Mouse (Mus musculus): ENCODE results near the gene Dmbt1. TPM values are rescaled to one million over a fixed set of nuclear protein-coding genes. Genes with fewer than 3 reads are reported as not detected.

The Dmbt1 gene
- 0.35 TPM for polyA plus RNA-seq (2017; shearing (Covaris generic))

GRCm38 (mm10) chr7:131031755-131032154 is at the start of gene Dmbt1:
Gene Dmbt1, plus strand, starts transcription at chr7:131032053.

GRCm38 (mm10) chr7:131146214-131146613 is 114.4 kb downstream of the Dmbt1 start, which contains the start of gene 4933402N03Rik:
Gene 4933402N03Rik, minus strand, starts transcription at chr7:131146314.

Other genes starting within 250 kb of the Dmbt1 start
- 45.2 TPM for gene Plekha1, start 166.3 kb upstream of the Dmbt1 start, polyA plus RNA-seq (2017; shearing (Covaris generic))
- not detected for gene Htra1, start 95.9 kb upstream of the Dmbt1 start, polyA plus RNA-seq (2017; shearing (Covaris generic))
- not detected for gene 4933402N03Rik, start 114.3 kb downstream of the Dmbt1 start, polyA plus RNA-seq (2017; shearing (Covaris generic))
- gene 5430419D17Rik, start 142.3 kb downstream of the Dmbt1 start, polyA plus RNA-seq (2017; shearing (Covaris generic)): not detected